Mouse (Mus musculus) MEL (cell line): ENCODE results near the gene Cdt1. TPM values are rescaled to one million over a fixed set of nuclear protein-coding genes. Genes with fewer than 3 reads are reported as not detected.

Source experiments
- DNase-seq: peaks from one replicate; pipeline ENCODE4 v3.0.0; 2011; ENCODE audit warnings: low read depth, low spot score
- H3K27ac ChIP-seq: 2 replicates; pipeline ENCODE4 v1.5.1; 2012; ENCODE audit warnings: low read depth, mild to moderate bottlenecking, control low read depth, low read length, moderate library complexity; ENCODE audit not compliant: control insufficient read depth
- H3K27me3 ChIP-seq, 2 experiments: fragments of 150-350 bp in 1 of 2; sonication (generic) in 1 of 2; 2 replicates each; pipeline ENCODE4 v1.6.1; 2012; ENCODE audit warnings: low read length in 2 of 2, mild to moderate bottlenecking in 2 of 2, improper control_type of control experiment in 1 of 2, moderate library complexity in 1 of 2; ENCODE audit not compliant: insufficient read depth in 2 of 2, control insufficient read depth in 1 of 2
- H3K36me3 ChIP-seq, 2 experiments: 2 replicates each; pipeline ENCODE4 v1.6.1; 2012 to 2014; ENCODE audit warnings: low read length in 2 of 2, improper control_type of control experiment in 1 of 2, inconsistent platforms in 1 of 2, mild to moderate bottlenecking in 1 of 2; ENCODE audit not compliant: insufficient read depth in 2 of 2, control insufficient read depth in 1 of 2
- H3K4me1 ChIP-seq, 2 experiments: fragments of 150-350 bp in 1 of 2; sonication (generic) in 1 of 2; 2 replicates each; pipeline ENCODE4 v1.6.1; 2012; ENCODE audit warnings: low read length in 2 of 2, improper control_type of control experiment in 1 of 2, mild to moderate bottlenecking in 1 of 2; ENCODE audit not compliant: insufficient read depth in 2 of 2, control insufficient read depth in 1 of 2
- H3K4me3 ChIP-seq, 2 experiments: fragments of 150-350 bp in 1 of 2; sonication (generic) in 1 of 2; 2 replicates each; pipeline ENCODE4 v1.5.1; 2012; ENCODE audit warnings: low read depth in 2 of 2, low read length in 2 of 2, mild to moderate bottlenecking in 2 of 2, moderate library complexity in 2 of 2, control low read depth in 1 of 2, improper control_type of control experiment in 1 of 2; ENCODE audit not compliant: control insufficient read depth in 1 of 2, insufficient read depth in 1 of 2
- H3K79me2 ChIP-seq: 2 replicates; pipeline ENCODE4 v1.6.1; 2012; ENCODE audit warnings: mild to moderate bottlenecking, low read length, moderate library complexity; ENCODE audit not compliant: control insufficient read depth, poor library complexity, insufficient read depth
- H3K9ac ChIP-seq: 2 replicates; pipeline ENCODE4 v1.6.1; 2012; ENCODE audit warnings: low read depth, mild to moderate bottlenecking, control low read depth, low read length, moderate library complexity; ENCODE audit not compliant: control insufficient read depth, poor library complexity, severe bottlenecking
- H3K9me3 ChIP-seq: fragments of 150-350 bp; sonication (generic); replicated peaks from 2 replicates; pipeline ENCODE4 v1.6.1; 2012; ENCODE audit warnings: mild to moderate bottlenecking, low read length, improper control_type of control experiment, moderate library complexity; ENCODE audit not compliant: insufficient read depth
- CTCF ChIP-seq, 3 experiments: IDR thresholded peaks in 2 of 3; conservative IDR thresholded peaks in 1 of 3; 2 replicates each; pipeline ENCODE4 v1.5.1; 2011 to 2012; ENCODE audit warnings: low read length in 3 of 3, low read depth in 2 of 3, mild to moderate bottlenecking in 2 of 3, improper control_type of control experiment in 1 of 3, inconsistent platforms in 1 of 3, mixed read lengths in 1 of 3, moderate library complexity in 1 of 3; ENCODE audit not compliant: control insufficient read depth in 1 of 3, insufficient read depth in 1 of 3, poor library complexity in 1 of 3, severe bottlenecking in 1 of 3
- EP300 ChIP-seq, 2 experiments: IDR thresholded peaks; 2 replicates each; pipeline ENCODE4 v1.6.1; 2011; ENCODE audit warnings: improper control_type of control experiment in 2 of 2, low read length in 2 of 2, low read depth in 1 of 2, mild to moderate bottlenecking in 1 of 2
- GATA1 ChIP-seq: IDR thresholded peaks from 2 replicates; pipeline ENCODE4 v1.6.1; 2011; ENCODE audit warnings: low read depth, low read length, improper control_type of control experiment
- HCFC1 ChIP-seq: IDR thresholded peaks from 2 replicates; pipeline ENCODE4 v1.6.1; 2012; ENCODE audit warnings: low read depth, mild to moderate bottlenecking, inconsistent platforms, low read length, improper control_type of control experiment, moderate library complexity
- MAZ ChIP-seq: IDR thresholded peaks from 2 replicates; pipeline ENCODE4 v1.6.1; 2012; ENCODE audit warnings: low read depth, mild to moderate bottlenecking, inconsistent platforms, low read length, improper control_type of control experiment
- NELFE ChIP-seq: IDR thresholded peaks from 2 replicates; pipeline ENCODE4 v1.6.1; 2011; ENCODE audit warnings: low read depth, low read length, improper control_type of control experiment
- RAD21 ChIP-seq: IDR thresholded peaks from 2 replicates; pipeline ENCODE4 v1.6.1; 2011; ENCODE audit warnings: mild to moderate bottlenecking, low read depth, low read length, improper control_type of control experiment
- SIN3A ChIP-seq: IDR thresholded peaks from 2 replicates; pipeline ENCODE4 v1.6.1; 2012; ENCODE audit warnings: low read length, improper control_type of control experiment, inconsistent platforms
- SMC3 ChIP-seq: IDR thresholded peaks from 2 replicates; pipeline ENCODE4 v1.6.1; 2011; ENCODE audit warnings: low read depth, low read length, improper control_type of control experiment
- TAL1 ChIP-seq: IDR thresholded peaks from 2 replicates; pipeline ENCODE4 v1.6.1; 2012; ENCODE audit warnings: mild to moderate bottlenecking, inconsistent platforms, low read length, moderate library complexity, mixed read lengths
- TCF12 ChIP-seq: IDR thresholded peaks from 2 replicates; pipeline ENCODE4 v1.6.1; 2014; ENCODE audit warnings: low read depth, mild to moderate bottlenecking, inconsistent platforms, low read length, improper control_type of control experiment, moderate library complexity
- ZC3H11A ChIP-seq: IDR thresholded peaks from 2 replicates; pipeline ENCODE4 v1.6.1; 2012; ENCODE audit warnings: low read depth, mild to moderate bottlenecking, inconsistent platforms, low read length, improper control_type of control experiment
- ZKSCAN1 ChIP-seq: IDR thresholded peaks from 2 replicates; pipeline ENCODE4 v1.6.1; 2012; ENCODE audit warnings: low read depth, mild to moderate bottlenecking, inconsistent platforms, low read length, improper control_type of control experiment, moderate library complexity
- ZNF384 ChIP-seq: IDR thresholded peaks from 2 replicates; pipeline ENCODE4 v1.6.1; 2012; ENCODE audit warnings: low read depth, mild to moderate bottlenecking, inconsistent platforms, low read length, improper control_type of control experiment
- polyA plus RNA-seq, 2 experiments: library from polyadenylated mRNA; stranded (reverse) in 1 of 2; unstranded in 1 of 2; fragments of >175 nt in 1 of 2; fragments of >200 nt in 1 of 2; gene quantifications; 2 replicates each; pipeline versions ENCODE4 v1.2.1 to v1.2.4; 2012; ENCODE audit warnings: low replicate concordance in 2 of 2, low read depth in 1 of 2; ENCODE audit not compliant: insufficient read length in 2 of 2, insufficient read depth in 1 of 2, missing spikeins in 1 of 2
- total RNA-seq: library from RNA; depleted of rRNA; stranded (reverse); fragments of 300-350 nt; gene quantifications from 2 replicates; pipeline ENCODE4 v1.2.3, GENCODE M21; 2012

Gene Cdt1
- total and polyA plus RNA-seq, 3 experiments = 74.6 to 84.5 TPM; not detected in 1

DNA sequence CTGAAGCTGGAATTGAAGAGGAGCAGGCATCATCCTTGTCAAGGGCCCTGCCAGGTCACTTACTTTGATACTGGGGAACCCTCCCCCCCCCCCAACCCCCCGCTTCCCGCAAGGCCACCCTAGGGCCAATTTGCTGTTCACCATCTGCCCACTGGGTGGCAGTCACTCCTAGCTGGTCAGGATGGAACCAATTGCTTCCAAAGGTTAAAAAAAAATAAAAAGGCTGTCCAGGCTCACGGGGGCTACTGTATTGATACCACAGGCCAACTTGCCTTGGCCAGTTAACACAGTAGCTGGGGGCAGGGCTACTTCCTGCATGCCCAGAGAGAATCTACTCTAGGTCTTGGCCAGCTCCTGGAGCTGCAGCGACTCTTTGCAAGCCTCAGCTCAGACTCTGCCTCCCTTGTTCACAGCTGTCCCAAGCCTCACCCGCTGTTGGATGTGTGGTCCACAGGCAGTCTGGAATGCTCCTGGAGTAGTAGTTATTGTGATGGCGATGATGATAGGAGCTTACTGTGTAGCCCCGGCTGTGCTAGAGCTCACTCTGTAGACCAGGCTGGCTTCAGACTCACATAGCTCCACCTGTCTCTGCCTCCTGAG is 50.2 kb downstream of the Cdt1 start:
- H3K9ac ChIP-seq = no peak overlapping the region
- no peak for TF ChIP-seq HCFC1
- 0 out of 2 replicates have a peak, but pooled peaks have one; percentile 20 for TF ChIP-seq NELFE
- 0 out of 2 replicates have a peak, but pooled peaks have one; percentile 25 for TF ChIP-seq SIN3A
- peak; percentile 39 to 88 (median 74) for TF ChIP-seq CTCF (IDR thresholded peaks at IDR 0.05 in 2 of 3, conservative IDR thresholded peaks at IDR 0.05 in 1 of 3; ENCODE audit: control insufficient read depth in 1 of 3, insufficient read depth in 1 of 3, low read depth in 2 of 3, low read length in 3 of 3, poor library complexity in 1 of 3, severe bottlenecking in 1 of 3)
- TF ChIP-seq SMC3 = peak; percentile 90
- TF ChIP-seq MAZ = peak; percentile 69; the same call in 1 of the 2 replicates
- TF ChIP-seq EP300 (IDR thresholded peaks at IDR 0.05; ENCODE audit: low read depth in 1 of 2, low read length in 2 of 2) = no peak
- peak; percentile 81 for TF ChIP-seq RAD21
- TF ChIP-seq ZNF384 = peak; percentile 94
- 0 out of 2 replicates have a peak, but pooled peaks have one; percentile 5 for TF ChIP-seq TCF12
- TF ChIP-seq ZC3H11A = peak; percentile 92
- no peaks in the 10 kb centered on the region for H3K27me3 ChIP-seq
- H3K36me3 ChIP-seq = no peaks in the 10 kb centered on the region; a peak in 1 of 4 replicates
- peak; percentile 75 for DNase-seq
- H3K79me2 ChIP-seq = no peaks in the 10 kb centered on the region
- no peaks in the 10 kb centered on the region for H3K9me3 ChIP-seq
- no peak overlapping the region for H3K4me3 ChIP-seq
- H3K27ac ChIP-seq = no peak overlapping the region
- peaks cover 8 to 12% of the 10 kb centered on the region in 2 experiments for H3K4me1 ChIP-seq

- no peaks in the 10 kb centered on the region for H3K9me3 ChIP-seq
- no peak overlapping the region for H3K27ac ChIP-seq
- no peak overlapping the region for H3K4me3 ChIP-seq
- H3K27me3 ChIP-seq = no peaks in the 10 kb centered on the region
- no peaks in the 10 kb centered on the region; a peak in 1 of 4 replicates for H3K36me3 ChIP-seq
- no peaks in the 10 kb centered on the region for H3K79me2 ChIP-seq
- peak; percentile 38; the same call in 1 of the 2 replicates for TF ChIP-seq GATA1
- peak; percentile 38 to 39; a peak in 2 of 4 replicates for TF ChIP-seq EP300 (IDR thresholded peaks at IDR 0.05; ENCODE audit: low read depth in 1 of 2, low read length in 2 of 2)
- TF ChIP-seq ZKSCAN1 = no peak
- TF ChIP-seq TAL1 = peak; percentile 80
- no peak for TF ChIP-seq HCFC1
- TF ChIP-seq TCF12 = peak; percentile 61
- no peak overlapping the region for H3K9ac ChIP-seq
- H3K4me1 ChIP-seq = peaks cover 8 to 12% of the 10 kb centered on the region in 2 experiments
- peak; percentile 69 for DNase-seq
These were observed 51.0 kb downstream of the Cdt1 start for GRCm38 (mm10) chr8:122618660-122619378.
